Mouse (Mus musculus) cerebellum, postnatal 25 days (tissue): ENCODE results near the gene Syne3.

Source experiments
- DNase-seq, 2 experiments: peaks; one replicate each; pipeline ENCODE4 v3.0.0; 2021; ENCODE audit warnings: mixed read lengths in 2 of 2

Syne3 gene

DNA sequence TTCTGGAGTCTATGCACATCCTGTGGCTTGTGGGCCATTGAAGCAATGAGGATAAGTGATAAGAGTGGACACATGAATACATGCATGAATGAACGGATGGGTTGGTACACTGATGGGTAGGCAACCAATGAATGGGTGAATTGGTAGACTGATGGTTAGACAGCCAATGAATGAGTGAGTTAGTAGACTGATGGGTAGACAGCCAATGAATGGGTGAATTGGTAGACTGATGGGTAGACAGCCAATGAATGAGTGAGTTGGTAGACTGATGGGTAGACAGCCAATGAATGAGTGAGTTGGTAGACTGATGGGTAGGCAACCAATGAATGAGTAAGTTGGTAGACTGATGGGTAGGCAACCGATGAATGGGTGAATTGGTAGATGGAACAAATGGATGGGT is 91.7 kb downstream of the Syne3 start:
- DNase-seq, result no peak

DNA sequence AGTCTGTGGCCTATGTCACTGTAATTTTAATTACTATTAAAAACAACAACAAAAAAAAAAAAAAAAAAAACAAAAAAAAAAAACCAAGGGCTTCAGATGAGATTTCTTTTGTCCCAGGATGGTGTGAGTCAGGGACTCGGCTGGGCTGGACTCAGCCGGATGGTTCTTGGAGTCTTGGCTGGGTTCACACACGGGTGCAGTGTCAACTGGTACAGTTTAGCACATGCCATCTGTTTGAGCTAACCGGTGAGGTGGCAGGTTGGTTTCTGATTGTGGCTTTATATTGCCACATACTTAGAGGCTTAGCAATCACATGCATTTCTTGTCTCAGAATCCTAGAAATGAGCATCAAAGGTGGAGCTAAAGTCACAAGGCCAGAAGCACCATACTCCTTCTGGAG is 92.3 kb downstream of the Syne3 start:
- peak; percentile 36 to 64 for DNase-seq

DNA sequence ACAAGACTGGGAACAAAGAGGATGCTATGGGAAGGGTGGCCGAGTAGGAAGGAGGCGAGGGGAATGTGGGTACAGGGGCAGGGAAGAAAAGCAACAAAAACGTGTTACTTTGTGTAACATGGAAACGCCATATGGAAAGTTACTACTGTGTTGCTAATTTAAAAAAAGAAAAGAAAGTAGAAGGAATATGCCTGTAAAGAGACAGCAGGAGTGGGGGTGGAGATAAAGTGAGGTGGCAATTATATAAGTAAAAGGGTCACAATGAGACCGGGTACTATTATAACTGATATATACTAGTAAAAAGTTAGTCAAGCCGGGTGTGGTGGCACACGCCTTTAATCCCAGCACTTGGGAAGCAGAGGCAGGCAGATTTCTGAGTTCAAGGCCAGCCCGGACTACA is 92.8 kb downstream of the Syne3 start:
- DNase-seq, result no peak

DNA sequence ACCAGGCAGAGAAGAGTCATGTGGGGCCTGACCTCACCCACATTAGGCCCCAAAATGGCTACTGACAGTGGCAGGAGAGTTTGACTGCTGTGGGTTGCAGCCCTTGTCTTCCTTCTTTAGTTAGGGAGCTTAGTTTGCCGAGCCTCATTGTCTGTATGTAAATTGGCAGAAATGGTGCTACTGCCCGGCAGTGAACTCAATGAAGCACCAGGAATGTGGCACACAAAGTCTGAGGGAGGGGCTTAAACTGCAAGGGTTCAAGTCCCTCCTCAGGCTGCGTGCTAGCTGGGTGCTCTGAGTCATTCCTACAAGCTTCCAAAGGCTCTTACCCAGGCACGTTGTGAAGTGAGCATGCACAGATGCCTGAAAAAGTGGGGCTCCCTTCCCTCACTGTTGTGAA is 93.9 kb downstream of the Syne3 start:
- no peak for DNase-seq

DNA sequence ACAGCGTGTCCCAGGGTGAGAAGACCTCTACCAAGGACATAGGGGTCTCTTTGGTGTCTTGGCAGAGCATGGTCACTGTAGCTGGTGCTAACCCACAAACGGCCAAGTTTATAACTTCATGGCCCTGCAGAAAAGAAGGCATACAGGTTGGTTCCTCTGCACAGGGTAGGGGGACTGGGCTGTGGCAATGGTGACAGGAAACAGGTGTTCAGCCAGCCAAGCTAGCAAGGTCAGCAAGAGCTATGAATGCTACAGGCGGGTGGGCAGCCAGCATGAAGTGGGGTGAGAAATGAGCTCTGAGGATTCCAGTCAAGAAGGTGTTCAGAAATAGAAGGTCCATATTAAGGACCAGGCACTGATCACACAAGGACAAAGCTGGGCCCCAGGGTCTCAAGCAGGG is 96.6 kb downstream of the Syne3 start:
- no peak for DNase-seq

DNA sequence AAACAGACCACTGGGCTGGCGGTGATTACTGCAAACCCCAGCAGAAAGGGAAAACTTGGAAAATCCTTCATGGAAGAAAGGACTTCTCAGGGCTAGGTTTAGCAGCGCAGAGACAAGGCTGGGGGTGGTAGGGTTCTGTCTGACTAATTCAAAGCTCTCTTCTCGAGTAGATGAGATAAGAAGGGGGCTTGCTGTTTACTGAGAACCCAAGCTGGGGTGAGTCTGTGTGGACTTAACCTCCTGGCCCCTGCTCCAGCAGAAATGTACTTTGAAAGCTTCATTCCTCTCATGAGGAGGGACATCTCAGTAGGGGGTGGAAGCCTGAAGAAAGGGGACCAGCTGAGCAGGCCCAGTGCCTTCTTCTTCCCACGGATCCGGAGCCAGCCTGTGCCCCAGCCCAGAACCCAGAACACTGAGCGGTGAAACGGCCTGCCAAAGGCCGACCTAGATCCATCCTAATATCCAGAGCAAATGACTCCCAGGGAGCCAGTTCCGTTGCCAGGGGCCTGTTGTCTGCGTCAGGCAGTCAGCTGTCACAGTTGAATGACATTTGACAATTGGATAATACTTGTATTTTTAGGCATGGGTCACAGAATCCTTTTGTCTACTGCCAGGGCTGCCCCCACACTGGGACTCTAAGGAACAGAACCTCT is 97.2 kb downstream of the Syne3 start:
- peak in 1 of 2 experiments; percentile 45 for DNase-seq

DNA sequence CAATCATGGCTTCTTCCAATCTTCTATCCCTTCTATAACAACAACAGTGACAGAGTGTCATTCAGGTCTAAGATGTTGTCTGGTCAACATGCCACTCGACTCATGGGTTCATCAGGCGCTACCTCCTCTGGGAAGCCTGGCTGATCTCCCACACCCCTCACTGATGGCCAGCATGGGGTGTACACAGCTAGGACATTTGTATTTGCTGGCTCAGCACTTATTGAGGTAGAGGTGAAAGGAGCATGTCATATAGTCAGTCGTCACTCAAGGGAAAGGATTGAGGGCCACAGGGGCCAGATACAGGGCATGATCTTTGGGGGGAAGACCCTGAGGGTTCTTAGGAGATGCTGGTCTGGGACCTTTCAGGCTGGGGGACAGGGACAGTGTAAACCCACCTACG is 99.9 kb downstream of the Syne3 start:
- no peak for DNase-seq

DNA sequence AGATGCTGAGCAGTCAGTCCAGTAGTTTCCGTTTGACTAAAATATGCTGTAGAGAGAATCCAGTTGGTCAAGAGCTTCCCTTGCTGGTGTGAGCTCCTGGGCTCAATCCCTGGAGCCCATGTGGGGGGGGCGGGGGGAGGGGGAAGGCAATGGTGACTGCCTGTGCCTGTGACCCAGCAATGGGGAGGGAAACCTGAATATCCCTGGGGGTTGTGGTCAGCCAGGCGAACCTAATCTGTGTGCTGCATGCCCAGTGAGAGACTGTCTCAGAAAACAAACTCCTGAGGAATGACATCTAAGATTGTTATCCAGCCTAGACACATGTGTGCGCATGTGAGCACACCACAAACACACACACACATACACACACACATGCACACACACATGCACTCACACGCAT is 100.6 kb downstream of the Syne3 start:
- no peak for DNase-seq

DNA sequence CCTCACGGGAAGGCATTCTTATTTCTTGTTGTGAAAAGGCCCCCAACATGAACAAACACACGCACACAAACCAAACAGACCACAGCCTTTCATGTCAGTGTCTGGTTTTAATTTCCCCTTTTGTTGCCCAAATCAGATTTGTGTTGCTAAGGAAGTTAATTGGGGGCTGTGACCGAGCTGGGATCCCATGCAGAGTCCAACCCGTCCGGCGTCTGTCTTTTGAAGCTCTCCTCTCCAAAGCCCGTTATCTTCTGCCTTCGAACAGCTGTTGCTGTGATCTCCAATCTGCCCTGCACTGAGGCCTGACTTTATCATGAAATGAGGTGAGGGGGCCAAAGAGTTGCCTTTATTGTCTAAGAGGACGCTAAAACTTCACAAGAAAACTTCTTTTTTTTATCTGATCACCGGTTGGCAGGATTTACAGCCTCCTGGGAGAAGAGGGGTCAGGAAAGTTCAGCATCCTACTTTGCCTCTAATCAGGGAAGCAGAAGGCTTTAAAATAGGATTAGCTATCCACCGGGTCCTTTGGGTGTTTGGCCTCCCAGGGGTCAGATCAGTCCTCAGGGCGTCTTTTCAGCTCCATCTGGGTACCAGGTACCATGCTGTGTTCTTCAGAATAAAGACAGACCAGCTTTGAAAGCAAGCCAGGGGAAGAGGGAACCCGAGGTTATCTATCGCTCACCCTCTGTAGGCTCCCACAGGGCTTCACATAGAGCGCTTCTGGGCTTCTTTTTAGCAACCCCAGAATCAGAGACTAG is 101.4 kb downstream of the Syne3 start:
- peak in 1 of 2 experiments; percentile 1 for DNase-seq

DNA sequence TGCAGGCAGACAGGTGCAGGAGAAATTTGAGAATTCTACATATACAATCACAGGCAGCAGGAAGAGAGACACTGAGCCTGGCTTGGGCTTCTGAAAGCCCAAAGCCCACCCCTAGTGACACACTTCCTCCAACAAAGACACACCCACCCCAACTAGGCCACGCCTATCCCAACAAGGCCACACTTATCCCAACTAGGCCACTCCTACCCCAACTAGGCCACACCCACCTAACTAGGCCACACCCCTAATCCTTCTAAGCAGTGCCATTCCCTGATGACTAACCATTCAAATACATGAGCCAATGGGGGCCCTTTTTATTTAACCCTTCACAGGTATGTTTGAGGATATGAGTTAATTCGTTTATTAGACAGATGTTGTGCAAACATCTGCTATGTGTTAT is 102.5 kb downstream of the Syne3 start:
- no peak for DNase-seq

DNA sequence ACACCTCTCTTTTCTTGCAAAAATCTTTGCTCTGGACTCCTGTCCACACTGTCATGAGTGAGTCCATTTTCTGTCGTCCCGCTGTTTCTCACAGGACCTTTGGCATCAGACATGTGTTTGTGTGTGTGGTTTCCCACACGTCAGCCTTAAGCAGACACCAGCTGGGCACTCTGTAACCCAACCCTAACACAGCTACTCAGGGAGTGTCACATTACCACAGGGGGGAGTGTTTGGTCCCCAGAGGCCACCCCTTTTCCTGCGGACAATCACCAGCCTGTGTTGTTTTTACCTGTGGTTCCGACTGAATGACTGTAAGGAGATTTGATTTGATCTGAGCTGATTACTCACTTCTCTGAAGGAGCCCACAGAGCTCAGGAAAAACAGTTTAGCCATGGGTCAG is 105.5 kb downstream of the Syne3 start:
- DNase-seq, result no peak

DNA sequence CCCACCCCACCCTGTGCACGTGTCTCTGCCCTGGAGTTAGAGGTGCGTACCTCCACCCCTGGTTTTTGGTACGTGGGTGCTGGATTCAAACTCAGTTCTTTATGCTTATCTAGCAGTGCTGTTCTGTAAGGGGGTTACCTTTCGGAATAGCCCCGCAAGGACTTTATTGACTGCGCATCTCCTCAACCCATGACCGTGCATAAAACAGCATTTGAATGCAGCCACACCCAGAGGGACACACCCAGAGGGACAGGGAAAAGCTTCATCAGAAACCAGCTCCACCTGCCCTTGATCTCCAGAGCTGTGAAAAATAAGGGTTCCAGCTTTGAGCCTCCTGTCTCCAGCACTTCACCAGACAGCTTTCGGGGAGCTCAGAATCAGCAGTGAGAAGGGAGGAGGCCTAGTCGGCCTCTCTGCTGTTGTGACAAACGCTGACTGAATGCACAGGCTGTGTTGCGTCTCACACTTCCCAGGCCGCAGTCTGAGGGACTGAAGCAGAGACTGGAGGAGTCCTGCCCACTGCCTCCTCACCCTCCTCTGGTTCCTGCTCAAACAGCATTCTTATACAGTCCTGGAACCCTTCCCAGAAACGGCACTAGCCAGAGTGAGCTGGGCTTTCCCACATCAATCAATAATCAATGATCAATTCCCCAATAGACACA is 107.1 kb downstream of the Syne3 start:
- no peak for DNase-seq

DNA sequence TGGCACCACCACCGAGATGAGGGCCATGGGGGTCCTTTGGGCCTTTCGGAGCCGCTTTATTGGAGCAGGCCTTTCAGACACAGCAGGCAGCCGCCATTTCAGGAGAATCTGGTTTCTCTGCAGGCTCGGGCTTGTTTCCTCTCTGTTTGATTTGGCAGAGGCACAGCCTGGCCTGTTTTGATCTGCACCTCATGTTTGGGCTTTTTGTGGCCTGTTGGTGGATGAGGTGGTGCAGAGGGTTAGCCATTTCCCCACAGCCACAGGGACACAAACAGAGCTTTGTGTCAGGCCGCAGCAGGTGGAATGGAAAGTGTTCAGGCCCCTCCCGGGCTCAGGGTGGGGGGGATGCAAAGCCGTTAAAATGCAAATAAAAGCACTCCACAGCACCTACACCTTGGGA is 108.3 kb downstream of the Syne3 start:
- peak; percentile 26 to 57 for DNase-seq

DNA sequence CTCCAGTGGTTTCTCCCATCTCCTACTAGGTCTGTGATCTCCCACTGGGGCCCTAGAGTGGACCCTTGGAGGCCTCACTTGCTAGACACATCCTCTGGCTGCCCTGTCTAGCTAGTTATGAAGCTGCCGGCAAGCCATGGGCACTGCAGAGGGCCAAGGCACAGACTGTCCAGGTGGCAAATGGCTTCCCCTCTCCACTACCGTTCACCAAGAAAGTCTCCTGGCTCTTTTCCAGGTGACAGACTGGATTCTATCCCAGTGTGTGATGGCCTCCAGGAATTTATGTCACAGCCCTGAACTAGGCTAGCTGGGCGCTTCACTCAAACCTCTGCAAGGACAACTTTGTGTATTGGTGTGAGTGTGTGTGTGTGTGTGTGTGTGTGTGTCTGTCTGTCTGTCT is 109.8 kb downstream of the Syne3 start:
- DNase-seq, result peak; percentile 62 to 76

DNA sequence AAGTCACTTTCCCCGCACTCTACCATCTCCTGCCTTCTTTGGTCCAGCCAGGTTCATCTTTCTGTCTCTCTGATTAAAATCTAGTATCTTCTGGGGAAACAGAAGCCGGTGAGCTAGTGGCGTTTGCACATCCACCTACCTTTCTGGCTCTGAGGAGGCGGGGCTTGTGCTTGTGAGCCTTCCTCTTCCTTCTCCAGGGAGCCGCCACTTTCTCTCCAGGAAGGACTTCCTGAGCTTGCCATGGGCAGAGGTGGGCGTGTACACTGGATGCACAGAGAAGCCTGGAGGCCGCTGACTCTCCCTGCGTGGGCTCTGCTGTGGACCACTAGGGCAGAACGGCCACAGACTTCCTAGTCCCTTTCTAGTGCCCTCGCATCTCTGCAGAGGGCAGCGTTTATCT is 110.4 kb downstream of the Syne3 start:
- no peak for DNase-seq

DNA sequence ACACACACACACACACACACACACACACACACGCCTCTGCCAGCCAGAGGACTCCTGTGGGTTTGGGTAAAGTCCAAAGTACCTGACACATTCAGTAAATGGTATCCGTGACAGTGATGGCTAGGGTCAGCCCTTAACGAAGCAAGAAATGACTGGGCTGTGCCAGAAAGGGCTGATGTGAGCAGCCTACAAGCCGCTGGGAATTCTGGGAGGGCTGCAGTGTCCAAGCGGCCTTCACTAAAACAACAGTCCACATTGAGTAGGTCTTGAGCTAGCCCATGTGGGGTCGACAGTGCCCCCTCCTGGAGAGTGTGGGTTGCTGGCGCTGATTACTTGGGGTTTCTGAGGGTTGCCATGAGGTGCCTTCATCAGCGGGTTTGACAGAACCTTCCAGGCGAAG is 110.9 kb downstream of the Syne3 start:
- DNase-seq, result peak in 1 of 2 experiments; percentile 26

DNA sequence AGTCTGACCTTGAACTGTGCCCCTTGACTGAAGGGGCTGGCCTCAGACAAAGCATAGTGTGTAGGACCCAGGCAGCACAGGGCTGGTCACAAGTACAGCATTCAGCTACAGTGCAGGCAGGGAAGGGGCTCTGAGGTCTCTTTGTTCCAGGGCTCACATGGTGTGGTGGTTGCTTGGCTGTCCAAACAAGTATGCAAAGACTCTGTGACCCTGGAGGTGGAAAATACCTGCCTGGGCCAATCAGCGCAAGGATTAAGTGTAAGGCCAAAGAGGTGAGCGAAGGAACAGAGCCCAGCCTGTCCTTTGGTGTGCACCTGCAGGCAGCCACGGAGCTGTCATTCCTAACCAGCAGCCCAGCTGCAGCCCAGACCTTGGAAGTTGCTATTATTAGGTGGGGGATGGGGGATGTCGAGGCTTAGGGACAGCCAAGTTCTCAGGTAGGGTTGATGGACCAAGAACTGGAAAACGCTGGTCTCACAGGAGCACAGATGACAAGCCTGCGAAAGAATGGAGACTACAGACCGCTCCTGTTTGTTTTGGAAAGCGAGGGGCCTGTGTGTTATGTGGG is 112.5 kb downstream of the Syne3 start:
- DNase-seq, result no peak

DNA sequence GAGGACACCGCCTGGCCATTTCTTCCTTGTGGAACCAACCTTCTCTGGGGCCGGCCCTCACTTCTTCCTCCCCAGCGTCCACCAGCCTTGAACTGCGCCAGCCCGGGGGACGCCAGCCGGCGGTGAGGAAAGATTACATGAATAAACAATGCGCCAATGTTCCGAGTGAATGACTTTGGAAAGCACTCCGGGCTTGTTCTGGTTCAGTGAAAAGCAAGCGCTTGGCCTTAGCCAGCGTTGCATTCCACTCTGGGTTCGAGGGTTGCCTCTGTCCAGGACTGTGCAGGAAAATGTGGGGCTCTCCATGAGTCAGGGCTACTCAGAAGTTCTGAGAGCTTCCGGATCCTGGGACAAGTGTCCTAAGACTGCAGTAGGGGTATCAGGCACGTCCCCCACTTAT is 113.0 kb downstream of the Syne3 start:
- DNase-seq, result no peak

DNA sequence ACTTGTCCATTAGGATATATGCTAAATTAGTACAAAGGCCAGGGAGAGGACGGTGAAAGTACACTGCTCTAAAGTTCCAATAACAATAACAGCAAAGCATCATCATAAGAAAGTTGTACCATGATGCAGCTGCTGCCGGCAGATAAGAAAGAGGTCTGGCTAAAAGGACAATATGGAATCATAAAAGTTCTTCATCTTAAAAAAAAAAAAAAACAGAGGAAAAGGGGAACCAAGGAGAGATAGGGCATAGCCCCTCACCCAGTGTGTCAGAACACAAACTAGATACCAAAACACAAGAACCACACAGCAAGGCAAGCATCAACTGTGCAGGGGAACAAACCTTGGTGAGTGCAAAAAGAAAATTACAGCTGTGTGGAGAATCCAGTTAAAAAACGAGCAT is 117.4 kb downstream of the Syne3 start:
- no peak for DNase-seq

DNA sequence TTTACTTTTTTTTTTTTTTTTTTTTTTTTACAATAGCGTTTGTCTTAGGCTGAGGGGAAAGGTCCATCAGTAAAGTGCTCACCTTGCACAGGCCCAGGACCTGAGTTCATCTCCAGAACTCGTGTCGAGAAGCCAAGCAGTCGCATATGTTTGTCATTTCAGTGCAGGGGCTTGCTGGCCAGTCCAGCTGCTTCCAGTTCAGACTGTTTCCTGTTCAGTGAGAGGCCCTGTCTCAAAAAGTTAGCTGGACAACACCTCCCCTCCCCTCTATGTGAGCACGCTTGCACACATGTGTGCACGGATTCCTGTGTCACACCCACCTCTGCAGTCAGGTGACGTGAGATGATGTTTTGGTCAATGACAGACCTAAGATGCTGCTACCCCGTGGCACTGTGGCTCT is 119.5 kb downstream of the Syne3 start:
- DNase-seq, result no peak

DNA sequence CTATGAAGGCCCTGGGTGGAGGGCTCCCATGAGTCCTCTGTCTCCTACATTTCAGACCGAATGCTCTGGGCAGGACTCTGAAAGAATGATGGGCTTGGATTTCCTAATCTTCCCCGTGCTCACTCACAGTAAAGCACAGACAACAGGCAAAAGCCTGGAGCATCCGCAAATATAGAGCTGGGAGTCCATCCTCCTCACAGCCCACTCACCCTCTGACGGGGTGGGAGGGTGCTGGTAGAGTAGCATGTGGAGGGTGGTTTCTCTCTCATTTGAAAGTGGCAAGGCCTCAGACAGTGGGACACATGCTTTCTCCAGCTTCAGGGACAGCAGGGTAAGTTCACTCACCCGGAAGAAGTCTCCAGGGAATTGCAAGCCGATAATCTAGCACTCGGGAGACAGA is 123.5 kb downstream of the Syne3 start:
- no peak for DNase-seq

DNA sequence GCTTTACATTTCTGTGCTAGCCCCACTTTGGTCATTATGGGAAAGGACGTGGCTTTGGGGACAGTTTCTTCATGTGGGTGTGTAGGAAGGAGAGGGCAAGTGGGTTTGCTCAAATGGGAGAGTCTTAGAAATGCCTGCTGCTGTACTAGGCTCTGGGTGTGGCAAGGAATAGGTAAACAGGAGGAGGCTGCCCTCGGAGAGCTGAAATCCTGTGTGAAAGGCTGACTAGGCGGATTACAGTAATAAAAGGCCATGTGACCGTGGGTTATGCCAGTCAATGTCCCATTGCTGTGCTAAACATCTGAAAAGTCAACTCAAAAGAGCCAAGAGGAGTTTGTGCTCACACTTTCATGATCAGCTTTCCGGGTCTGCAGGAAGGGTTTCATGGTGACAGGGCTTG is 127.1 kb downstream of the Syne3 start:
- no peak for DNase-seq

DNA sequence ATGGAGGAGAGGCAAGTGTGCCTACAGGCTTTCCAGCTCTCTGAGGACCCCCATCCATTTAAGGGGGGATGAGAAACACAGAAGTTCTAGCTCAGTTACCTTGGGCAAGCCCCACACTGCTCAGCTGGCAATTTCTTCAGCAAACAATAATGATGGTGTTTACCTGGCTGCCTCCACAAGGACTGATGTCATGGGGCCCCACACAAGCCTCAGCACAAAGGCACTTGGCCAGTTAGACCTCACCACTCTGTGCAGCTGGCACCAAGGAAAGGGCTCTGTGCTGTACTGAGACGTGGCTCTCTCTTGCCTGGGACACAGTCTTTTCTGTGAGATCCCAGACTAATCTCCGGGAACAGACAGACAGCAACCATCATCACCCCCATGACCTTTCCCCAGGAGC is 127.5 kb downstream of the Syne3 start:
- no peak for DNase-seq

DNA sequence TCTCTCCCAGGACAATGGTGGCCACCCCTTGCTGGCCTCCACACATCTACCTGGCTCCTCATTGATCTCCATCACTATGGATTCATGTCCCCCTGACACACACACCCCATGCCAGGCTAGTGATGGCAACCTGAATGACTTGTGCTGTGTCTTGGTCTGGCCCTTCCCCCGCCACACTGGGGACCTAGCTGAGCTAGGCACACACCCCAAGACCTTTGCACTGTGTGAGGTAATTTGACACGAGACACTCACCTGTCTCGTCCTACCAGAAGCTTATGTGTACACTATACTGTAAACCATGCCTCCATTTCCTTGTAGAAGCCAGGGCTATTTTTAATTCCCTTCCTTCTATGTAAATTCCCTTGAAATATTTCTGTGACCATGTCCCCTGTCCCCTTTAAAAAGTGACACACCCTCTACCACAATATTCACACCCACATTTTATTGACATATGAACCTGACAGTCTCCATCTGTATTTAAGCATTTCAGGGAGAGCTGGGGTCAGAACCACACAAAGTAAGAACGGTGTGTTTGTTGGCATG is 128.0 kb downstream of the Syne3 start:
- no peak for DNase-seq
